Mouse (Mus musculus): Measurements from ENCODE around the gene Cdk11b.

The Cdk11b gene

DNA sequence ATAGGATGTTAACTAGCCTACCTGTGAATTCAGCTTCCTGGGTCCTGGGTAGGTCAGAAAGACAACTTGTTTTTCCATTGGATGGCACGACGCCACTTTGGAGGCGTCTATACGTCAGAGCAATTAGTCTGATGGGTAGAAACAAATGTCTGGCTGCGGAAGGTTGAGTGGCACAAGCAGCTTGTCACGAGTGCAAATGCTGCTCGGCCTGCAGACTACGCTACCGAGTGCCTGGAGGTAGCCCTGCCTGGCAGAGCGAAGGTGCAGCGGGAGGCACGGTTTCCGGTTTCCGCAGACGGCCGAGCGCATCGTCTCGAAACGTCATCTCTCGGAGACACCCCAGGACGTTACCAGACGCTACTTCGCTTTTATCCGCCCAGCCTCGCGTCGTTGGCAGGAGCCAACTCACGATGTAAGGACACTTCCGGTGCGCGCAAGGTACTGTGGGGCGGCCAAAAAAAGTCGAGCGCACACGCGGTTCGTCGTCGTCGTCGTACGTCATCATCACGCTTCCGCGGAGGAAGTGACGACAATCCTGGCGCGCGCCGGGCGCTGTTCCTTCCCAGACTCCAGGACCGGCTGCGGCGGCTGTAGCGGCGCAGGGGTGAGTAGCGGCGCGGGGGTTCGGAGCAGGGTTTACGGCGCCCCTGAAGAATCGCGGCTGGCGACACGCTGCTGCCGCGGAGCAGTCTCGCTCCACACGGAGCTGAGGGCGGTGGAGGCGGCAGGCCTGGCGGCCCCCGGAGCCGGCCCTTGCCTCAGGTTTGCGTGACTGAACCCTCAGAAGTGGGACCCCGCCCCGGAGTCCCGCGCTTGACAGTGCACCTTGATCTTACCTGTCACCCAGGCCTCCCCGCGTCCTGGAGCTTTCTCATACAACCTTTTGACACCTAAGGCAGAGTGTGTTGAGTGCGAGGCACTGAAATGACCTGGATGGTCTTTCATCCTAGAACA is at the start of gene Cdk11b:
TSS of gene Cdk11b (plus strand) at position 517 of the 954 bp plus-strand sequence.
- DNase-seq (ENCODE audit: low spot score): peak; percentile 96

DNA sequence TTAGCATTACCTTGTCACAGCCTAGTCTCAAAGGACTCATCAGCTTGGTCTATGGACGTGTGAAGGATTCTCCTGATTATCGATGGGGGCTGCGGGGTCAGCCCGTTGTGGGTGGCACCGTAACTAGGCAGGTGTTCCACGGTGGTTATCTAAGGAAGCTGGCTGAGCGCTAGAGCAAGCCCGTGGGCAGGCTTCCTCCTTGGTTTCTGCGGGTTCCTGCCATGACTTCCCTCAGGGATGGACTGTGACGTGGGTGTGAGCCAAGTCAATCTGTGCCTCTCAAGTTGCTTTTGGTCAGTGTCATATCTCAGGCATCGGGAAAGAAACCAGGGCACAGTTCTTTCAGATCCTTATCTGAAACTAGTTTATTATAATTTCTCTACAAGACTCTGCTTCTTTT is 49.7 kb upstream of the Cdk11b start:
- no peak for DNase-seq (ENCODE audit: low spot score)

DNA sequence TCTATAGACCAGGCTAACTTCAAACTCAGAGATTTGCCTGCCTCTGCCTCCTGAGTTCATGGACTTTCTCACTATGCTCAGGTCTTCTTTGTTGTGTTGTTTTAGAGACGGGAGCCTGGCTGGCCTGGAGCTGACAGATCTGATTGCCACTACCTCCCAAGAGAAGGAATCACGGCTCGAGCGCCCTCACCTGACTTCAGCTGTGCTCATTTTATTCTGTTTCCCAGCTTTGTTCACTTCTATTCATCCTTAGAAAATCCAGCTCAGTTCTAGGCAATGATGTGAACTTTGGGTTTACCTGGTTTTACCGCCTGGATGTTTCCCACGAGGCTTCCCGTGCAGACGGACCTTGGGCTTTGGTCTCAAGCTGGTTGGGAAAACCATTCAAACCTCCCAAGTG is 49.1 kb upstream of the Cdk11b start:
- DNase-seq (ENCODE audit: low spot score): no peak

DNA sequence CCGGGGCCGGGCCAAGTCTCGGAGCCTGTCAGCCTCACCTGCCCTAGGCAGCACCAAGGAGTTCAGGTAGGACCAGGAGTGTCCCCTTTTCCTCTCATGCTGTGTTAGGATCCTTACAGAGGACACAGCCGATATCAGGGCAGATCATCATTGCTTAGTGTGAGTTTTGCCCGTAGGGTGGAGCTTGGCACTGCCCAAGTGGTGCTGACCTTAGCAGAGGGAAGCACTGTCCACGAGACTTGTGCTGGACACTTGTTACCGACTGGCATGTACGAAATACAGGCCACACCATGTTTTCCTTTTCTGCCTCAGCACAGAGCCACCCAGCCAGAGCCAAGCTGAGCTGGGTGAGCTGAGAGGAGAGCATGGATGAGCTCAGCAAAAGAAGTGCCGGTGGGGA is 47.5 kb upstream of the Cdk11b start:
- DNase-seq (ENCODE audit: low spot score): no peak

DNA sequence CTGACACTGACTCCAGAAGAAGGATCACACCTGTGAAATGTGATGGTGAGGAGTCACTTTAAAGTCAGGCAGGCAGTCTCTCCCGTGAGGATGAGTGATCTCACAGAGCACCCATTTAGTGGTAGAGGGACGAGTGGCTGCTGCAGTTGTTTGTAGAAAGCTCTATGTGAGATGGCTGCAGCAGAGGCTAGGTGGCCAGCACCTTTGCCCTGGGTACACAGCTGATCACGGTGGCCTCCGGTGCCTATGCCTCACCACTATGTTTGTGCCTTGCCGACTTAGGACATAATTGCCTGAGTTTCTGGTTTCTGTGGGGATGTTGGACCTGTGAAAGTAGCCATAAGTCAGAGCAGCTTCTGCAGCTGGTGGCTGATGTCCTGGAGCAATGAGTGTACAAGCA is 46.9 kb upstream of the Cdk11b start:
- no peak for DNase-seq (ENCODE audit: low spot score)

DNA sequence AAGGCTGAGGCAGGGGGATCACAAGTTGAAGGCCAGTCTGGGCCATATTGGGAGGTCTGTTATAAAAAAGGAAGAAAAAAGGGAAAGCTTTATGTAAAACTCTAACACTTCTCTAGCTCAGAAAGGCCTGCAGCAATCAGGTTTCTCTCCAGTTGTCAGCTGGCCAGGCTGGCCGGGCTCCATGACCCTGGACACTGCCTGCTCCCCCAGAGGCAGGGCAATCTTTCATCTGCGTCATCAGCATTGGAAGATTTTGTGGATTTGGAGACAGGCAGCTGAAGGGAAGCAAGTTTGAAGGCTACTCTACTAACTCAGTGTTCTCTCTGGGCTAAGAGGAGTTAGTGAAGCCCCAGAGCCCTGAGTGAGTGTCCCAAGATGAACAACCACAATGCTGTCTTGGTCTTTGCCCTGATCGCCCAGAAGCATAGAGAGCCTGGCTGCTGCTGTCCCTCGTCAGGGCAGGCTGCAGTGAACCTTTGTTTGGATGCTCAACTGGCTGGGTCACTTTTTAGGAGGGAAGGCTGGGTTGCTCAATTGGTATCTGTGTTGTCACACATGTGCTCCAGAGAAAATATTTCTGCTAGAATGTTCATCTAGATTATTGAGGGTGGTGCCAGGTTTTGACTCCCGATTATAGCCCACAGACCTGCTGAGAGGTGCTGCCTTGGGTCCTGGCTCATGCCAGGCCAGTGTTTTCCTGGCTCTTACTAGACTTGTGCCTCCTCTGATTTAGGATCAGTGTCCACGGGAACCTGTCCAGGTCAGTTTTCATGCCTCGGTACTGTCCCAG is 46.1 kb upstream of the Cdk11b start:
- no peak for DNase-seq (ENCODE audit: low spot score)

DNA sequence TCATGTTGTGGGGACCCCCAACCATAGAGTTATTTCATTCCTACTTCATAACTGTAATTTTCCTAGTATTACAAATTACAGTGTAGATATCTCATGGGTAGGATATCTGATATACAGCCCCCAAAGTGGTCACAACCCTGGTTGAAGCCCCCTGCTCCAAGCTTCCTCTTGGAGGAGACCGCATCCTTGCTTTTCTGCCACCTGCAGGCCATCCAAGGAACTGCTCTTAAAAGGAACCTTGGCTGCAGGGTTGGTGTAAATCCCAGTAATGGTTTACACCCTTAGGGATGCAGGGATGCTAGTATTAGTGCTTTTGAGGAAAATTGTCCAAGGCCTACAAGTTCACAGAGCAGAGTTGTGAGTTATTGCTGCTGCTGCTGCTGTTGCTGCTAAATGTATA is 44.2 kb upstream of the Cdk11b start:
- peak; percentile 58 for DNase-seq (ENCODE audit: low spot score)

DNA sequence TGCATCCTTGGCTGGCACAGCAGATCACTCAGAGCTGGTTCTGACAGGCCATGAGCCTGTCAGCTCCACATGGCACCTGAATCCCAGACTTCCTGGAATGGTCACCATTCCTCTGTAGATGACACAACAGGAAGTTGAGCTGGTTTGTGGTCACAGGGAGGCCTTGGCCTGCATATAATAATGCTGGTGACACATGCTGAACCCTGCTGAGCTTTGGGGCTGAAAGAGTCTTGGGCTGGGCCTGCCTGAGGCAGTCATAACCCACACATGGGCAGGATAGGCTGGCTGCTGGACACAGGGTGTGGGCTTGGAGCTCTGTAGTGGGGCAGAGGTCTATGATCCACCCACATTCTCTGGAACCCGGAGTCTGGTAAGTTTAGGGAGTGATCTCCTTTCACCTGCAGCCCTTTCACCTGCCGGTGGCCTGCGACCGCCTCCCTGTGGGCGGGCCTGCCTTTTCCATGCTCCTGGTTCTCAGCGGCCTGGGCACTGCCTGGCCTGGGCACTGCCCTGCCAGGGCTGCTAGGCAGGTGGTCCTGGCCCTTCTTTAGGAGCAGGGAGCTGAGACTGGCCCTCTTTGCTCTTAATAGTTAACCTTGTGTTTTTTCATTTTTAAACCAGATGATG is 42.3 kb upstream of the Cdk11b start:
- no peak for DNase-seq (ENCODE audit: low spot score)

DNA sequence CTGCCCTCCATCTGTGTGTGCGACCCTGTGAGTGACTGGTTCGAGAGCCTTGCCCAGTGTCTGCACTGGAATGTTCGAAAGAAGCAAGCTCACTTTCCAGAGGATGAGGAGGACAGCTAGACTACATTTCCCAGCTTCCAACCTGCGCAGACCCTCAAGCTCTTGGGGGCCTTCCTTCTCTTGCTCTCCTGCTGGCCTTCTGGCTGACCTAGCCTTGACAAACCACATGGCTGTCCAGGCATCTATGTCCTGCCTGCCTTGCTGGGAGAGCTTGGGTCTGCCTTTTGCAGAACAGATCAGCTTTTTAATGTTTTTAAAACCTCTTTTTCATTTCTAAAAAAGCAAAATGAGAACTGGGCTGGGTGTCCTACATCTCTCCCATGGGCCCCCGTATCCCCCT is 35.3 kb upstream of the Cdk11b start:
- no peak for DNase-seq (ENCODE audit: low spot score)

DNA sequence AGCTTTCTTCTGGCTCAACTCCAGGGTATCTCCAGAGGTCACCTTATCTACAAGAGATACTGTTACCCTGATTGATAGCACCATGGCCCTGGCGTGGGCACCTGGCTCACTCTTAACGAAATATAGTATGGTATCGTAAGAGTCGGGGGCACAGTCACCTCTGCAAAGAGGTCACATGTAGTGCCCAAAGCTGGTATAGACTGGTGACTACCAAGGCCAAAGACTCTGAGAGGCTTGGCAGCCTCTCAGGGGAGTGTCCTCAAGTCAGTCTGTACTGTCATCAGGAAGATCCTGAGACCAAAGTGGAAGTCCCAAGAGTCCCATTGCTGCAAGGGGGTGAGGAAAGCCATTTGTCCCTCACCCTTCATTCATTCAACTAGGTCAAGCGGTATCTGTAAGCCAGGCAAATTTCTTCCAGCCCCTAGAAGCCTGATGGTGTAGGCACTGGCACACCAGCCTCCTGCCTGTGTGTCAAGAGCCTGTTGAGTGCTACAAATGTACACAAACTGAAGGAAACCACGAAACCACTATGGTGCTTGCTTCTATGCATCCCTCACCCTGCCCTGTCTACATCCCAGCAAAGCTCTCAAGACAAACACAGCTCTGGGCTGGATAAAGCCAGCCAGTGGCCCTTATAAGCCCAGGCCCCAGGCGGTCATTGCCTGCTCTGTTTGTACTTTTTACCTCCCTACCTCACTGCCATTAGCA is 33.5 kb upstream of the Cdk11b start:
- no peak for DNase-seq (ENCODE audit: low spot score)

DNA sequence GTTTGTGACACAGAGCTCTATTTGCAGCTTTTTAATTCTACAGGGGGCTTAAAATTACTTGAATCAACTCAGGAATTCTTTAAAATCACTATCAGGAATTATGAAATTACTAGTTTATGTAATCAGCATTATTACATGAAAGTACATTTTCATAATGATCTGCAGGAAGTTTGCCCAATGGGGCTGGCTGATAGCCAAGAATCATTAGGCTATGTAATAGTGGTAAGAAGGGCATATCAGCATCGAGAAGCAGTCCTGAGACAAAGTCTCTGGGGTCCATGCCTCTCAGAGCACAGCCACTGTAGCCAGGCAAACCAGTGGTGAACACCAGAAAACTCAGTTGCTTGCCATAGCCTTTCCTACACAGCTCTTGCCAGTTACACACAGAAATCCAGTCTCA is 30.9 kb upstream of the Cdk11b start:
- no peak for DNase-seq (ENCODE audit: low spot score)

DNA sequence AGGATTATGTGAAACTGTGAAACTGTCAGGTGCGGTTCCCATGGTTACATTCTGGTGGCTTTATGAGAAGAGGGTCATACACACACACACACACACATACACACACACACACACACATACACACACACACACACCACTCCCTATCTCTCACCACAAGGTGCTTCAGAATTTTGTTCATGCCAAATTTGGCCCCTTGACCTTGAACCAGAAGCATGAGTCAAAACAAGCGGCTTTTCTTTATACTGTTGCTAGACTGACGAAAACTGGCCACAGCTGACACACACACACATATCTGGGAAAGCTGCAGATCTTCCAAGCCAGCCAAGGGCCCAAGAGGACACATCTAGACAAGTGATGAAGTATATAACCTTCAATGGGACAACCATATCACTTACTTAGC is 28.9 kb upstream of the Cdk11b start:
- DNase-seq (ENCODE audit: low spot score): no peak

DNA sequence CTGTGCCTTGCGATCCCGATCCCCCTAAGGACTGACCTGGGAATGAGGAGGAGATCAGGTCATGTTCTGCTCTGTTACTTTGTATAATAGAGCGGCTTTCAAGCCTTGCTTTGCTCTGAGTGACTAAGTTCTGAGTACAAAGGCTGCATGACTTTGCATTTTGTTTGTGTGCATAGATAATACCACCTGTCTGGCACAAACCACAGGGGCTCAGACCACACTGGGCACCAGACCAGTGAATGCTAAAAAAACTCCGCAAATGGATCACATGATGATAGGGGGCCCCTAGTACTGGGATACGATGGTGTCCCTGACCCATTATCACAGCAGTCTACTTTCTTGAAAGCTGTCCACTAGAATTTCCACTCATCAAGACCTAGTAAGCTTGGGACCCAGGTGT is 28.0 kb upstream of the Cdk11b start:
- no peak for DNase-seq (ENCODE audit: low spot score)

DNA sequence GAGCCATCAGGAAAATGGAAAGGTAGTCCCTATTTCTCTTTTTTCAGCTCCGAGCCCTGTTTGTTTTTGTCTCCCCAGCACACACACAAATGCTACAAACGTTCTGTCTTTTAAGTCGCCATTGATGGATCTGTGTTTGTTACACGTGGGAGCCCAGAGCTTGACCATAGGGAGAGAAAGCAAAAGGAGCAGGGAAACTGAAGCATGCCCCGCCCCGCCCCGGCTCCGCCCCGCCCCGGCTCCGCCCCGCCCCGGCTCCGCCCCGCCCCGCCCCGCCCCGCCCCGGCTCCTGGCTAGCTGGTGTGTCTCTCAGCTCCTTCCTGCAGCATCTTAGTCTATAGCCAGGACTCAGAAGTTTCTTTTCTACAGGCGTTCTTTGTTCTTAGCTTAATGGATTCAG is 26.1 kb upstream of the Cdk11b start:
- DNase-seq (ENCODE audit: low spot score): no peak

DNA sequence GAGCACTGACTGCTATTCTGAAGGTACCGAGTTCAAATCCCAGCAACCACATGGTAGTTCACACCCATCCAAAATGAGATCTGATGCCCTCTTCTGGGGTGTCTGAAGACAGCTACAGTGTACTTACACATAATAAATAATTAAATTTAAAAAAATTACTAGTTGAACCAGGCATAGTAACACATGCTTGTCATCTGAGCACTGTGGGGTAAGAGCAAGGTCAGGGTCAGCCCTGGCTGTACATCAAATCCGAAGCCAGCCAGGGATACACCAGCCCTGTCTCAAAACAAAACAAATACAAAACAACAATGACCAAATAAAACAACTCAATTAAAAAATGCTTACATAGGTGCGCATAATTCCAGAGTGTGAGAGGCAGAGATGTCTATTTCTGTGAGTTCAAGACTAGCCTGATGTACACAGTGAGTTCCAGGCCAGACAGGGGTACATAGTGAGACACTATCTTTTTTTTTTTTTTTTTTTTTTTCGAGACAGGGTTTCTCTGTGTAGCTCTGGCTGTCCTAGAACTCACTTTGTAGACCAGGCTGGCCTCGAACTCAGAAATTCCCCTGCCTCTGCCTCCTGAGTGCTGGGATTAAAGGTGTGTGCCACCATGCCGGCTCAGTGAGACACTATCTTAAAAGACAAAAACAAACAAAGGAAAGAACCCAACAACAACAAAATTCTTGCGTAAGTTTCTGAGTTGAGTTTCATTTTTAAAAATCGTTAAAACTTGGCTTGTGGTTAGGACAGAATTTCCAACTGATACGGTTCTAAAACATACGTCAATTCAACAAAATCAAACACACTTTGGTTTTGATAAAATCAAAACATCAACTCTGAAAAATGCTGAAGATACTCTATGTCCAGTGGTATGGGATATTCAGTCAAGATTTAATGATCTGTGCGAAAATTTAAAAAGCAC is 24.5 kb upstream of the Cdk11b start:
- no peak for DNase-seq (ENCODE audit: low spot score)

DNA sequence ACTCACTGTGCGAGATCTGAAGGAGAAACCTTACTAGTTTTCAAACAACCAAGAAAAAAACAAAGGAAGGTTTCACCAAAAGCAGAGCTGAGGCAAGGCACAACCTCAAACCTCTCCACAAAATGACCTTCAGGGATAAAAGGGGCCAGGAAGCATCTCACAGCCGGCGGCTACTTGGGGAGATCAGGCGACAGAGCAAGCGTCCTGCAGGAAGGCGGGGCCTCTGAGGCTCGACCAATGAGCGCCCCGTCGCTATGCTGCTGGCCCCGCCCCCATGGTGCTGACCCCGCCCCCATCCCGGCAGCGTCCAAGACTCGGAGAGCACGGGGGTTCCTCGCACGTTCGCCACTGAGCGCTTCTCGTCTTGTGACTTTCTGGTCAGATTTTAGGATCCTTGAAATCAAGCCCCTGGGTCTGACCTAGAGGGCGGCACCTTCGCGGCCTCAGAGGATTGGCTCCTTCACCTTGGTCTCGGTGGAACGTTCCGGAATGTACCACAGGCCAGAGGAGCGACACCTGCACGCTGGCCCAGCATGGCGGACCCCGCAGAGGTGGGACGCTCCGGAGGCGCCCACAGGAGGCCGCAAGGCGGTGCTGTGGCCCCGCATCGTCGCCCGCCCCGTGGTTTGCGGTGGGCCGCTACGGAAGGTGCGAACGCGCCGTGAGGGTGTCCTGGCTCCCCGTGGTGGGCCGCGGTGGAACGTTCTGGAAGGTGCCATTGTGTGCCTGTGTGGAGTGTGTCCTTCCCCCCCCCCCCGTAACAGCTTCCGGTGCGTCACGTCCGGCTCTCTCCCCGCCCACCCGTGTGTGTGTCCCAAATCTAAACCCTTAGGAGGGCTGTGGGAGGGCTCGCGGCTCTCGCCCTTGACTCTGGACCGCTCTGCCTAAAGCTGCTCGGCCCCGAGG is 23.3 kb upstream of the Cdk11b start, which contains the start of gene Slc35e2:
TSS of gene Slc35e2 (plus strand) at position 326 of the 906 bp plus-strand sequence.
- peak; percentile 93 for DNase-seq (ENCODE audit: low spot score)

DNA sequence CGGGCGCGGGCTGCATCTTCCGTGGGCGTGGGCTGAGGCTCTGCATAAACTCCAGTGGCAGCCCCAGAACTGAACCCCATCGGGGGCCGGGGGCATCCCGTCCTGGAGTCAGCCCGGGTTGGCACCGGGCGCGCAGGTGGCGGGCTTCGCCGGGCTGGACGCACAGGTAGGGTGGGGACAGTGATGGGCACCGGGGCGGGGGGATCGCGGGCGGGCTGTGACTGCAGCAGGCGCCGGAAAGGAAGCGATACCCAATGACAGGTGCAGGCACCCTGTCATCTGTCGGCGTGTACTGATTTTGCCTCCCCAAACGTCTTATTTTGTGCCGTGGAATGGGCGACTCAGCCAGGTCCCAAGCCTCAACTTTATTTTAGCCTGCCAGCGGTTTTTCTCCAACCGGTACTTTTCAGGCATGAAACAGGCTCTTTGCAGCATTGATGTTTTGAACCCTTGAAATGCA is 22.6 kb upstream of the Cdk11b start:
- no peak for DNase-seq (ENCODE audit: low spot score)

DNA sequence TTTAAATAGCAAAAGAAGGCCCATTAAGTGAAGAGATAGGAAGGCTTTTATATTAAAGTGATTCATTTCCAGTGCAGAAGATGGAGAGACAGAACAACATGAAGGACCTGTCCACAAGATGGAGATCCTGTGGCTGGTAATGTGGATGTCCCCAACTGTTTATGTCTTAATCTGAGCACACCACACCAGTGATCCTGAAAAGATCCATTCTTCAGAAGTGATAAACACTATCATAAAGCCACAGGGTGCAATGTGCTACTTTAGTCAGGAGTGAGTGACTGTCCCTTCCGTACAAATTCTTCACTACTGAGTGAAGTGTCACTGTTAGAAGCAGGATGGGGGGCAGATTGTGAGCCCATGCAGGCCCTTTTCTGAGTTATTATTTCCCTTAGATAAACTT is 21.9 kb upstream of the Cdk11b start:
- DNase-seq (ENCODE audit: low spot score): no peak

DNA sequence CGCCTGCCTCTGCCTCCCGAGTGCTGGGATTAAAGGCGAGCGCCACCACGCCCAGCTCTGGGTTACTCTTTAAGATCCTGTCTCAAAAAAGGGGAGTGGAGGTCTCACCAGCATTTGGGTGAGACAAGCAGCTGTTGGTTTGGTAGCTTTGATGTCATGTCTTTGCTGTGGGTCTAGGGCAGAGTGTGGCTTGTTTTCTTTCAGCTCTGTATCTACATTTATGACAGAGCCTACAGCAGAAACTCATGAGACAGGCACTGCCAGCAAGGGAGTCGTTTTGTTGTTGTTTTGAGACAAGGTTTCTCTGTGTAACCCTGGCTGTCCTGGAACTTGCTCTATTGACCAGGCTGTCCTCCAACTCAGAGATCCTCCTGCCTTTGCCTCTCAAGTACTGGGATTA is 20.9 kb upstream of the Cdk11b start:
- DNase-seq (ENCODE audit: low spot score): no peak

DNA sequence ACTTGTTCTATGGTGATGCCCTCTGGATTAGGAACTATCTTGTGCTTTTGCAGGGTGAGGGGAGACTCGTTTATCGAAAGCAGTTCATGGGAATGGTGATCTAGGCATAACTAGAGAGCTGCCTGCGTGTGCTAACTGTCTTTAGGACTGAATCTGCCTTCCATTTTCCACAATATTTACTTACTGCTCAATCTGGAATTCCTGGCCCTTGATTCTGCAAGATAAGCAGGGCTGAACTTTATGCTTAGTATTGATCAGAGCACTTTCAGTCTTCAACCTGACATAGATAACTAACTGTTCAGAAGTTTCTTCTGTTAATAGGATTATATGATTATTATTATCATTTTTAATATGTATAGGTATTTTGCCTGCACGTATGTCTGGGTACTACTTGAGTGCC is 19.5 kb upstream of the Cdk11b start:
- no peak for DNase-seq (ENCODE audit: low spot score)
